In the genomic region with DNA sequence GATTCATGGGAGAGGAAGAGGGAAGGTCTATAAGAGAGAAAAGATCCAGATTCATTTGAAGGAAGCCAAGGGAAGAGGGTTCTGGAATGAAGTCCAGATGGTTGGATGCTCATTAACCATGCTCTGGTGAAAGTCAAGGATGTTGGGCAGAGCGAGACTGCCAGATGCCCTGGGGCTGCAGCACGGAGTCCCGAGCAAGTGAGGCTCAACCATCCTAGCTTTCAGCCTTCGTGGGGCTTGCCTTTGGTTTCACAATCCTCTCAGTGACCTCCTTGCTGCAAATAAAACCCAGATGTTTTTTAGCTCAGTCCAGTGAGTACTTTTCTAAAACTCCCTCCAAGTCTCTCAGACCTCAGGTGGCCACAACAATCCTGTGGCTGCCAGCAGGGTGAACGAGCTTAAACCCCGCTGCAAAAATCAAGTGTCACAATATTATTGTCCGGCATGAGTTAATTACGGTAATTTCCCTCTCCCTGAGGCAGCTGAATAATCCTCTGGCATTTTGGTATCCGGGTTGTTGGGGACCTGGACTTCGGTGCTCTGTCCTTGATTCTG, we compare ENCODE assay signal across 17 mouse cellular contexts.
DNase-seq lines count a peak whose midpoint lies in the region; ATAC-seq and TF ChIP-seq lines count a peak whose summit lies in the region.
"Had no signal": no experiment of that assay in that cellular context is flagged by ENCODE, and none has a peak within 500 bp of the region (broad histone marks: within the 10 kb centered on the region; RNA-seq: fewer than 3 reads in every experiment).

No protein-coding gene starts in this region.

- 66% methylated on average over 10 of the region's 10 CpGs for WGBS in lung, embryonic 14.5 days

- no peak overlapping the region for H3K4me2 ChIP-seq in lung, embryonic 14.5 days
- H3K4me2 ChIP-seq: forebrain, embryonic 13.5 days; hindbrain, embryonic 15.5 days; kidney, embryonic 15.5 days; liver, embryonic 15.5 days had no signal

- TF ChIP-seq CTCF in lung, embryonic 14.5 days (IDR thresholded peaks at IDR 0.05; ENCODE audit: low read depth): no peak

- H3K27me3 ChIP-seq in lung, embryonic 14.5 days (ENCODE audit: insufficient read depth, low read length): no peaks in the 10 kb centered on the region
- H3K27me3 ChIP-seq: forebrain, embryonic 13.5 days; hindbrain, embryonic 15.5 days; kidney, embryonic 15.5 days; liver, embryonic 15.5 days had no signal

- DNase-seq in gastrocnemius, adult 18-20 months (ENCODE audit: low spot score): peak; percentile 15
- DNase-seq in gastrocnemius, adult 8-10 months (ENCODE audit: low spot score in 2 of 2): no peak
- DNase-seq in lung, embryonic 14.5 days: peak; percentile 19
- DNase-seq in lung, adult 18-20 months: no peak
- peak; percentile 10 for DNase-seq in fibroblast of lung, adult 2 months (ENCODE audit: low read depth)
- DNase-seq in thymus, postnatal 10 days (ENCODE audit: low spot score in 2 of 2): no peak
- DNase-seq in layer of hippocampus, adult 18-20 months (ENCODE audit: low spot score in 2 of 2): no peak
- DNase-seq in T-cell, adult 2 months (ENCODE audit: low spot score): no peak
- DNase-seq: cerebellum, adult 11 months; gastrocnemius, postnatal 10 days; layer of hippocampus, adult 9-11 months; thymus, postnatal 14 days had no signal

- no peak for ATAC-seq in lung, embryonic 14.5 days (ENCODE audit: insufficient read depth)
- ATAC-seq: forebrain, embryonic 13.5 days; midbrain, embryonic 16.5 days had no signal

- no peak overlapping the region for H3K27ac ChIP-seq in lung, embryonic 14.5 days (ENCODE audit: low read depth)
- H3K27ac ChIP-seq: forebrain, embryonic 13.5 days; hindbrain, embryonic 15.5 days; kidney, embryonic 15.5 days; liver, embryonic 15.5 days had no signal

- H3K4me1 ChIP-seq in lung, embryonic 14.5 days (ENCODE audit: insufficient read depth): peaks cover 3% of the 10 kb centered on the region; the same call in 1 of the 2 replicates
- H3K4me1 ChIP-seq: hindbrain, embryonic 15.5 days; liver, embryonic 15.5 days had no signal

- H3K36me3 ChIP-seq in lung, embryonic 14.5 days (ENCODE audit: insufficient read depth): no peaks in the 10 kb centered on the region
- H3K36me3 ChIP-seq: hindbrain, embryonic 15.5 days; kidney, embryonic 15.5 days; liver, embryonic 15.5 days had no signal

- H3K9me3 ChIP-seq in lung, embryonic 14.5 days (ENCODE audit: low read depth, low read length): no peaks in the 10 kb centered on the region
- H3K9me3 ChIP-seq: forebrain, embryonic 13.5 days; hindbrain, embryonic 15.5 days; kidney, embryonic 15.5 days; liver, embryonic 15.5 days had no signal

- no peak overlapping the region for H3K9ac ChIP-seq in lung, embryonic 14.5 days
- H3K9ac ChIP-seq: forebrain, embryonic 13.5 days; hindbrain, embryonic 15.5 days; kidney, embryonic 15.5 days; liver, embryonic 15.5 days had no signal

- H3K4me3 ChIP-seq in lung, embryonic 14.5 days (ENCODE audit: low read depth, low read length): no peak overlapping the region
- H3K4me3 ChIP-seq: forebrain, embryonic 13.5 days; hindbrain, embryonic 15.5 days; kidney, embryonic 15.5 days; liver, embryonic 15.5 days had no signal

Comparison
In these comparisons a context has a peak if more than half of its experiments do, and no peak if none do; other contexts are left out.
1. DNase-seq: peak in gastrocnemius, adult 18-20 months (single experiment), lung, embryonic 14.5 days (single experiment) and fibroblast of lung, adult 2 months (single experiment); none in gastrocnemius, adult 8-10 months (0 of 2), lung, adult 18-20 months (0 of 2), thymus, postnatal 10 days (0 of 2), layer of hippocampus, adult 18-20 months (0 of 2) and T-cell, adult 2 months (single experiment).